Mouse (Mus musculus) R1 (cell line): ENCODE measurements around the gene Slfn8.
"Not testable (repeated sequence)": the region's sequence is repeated elsewhere in the genome, so short reads cannot be mapped to it uniquely, and the experiment has no call there.

ENCODE experiments used
- DNase-seq: peaks from one replicate; pipeline ENCODE4 v3.0.0-alpha.2; 2018; ENCODE audit warnings: low read depth, low spot score

Slfn8 gene

DNA sequence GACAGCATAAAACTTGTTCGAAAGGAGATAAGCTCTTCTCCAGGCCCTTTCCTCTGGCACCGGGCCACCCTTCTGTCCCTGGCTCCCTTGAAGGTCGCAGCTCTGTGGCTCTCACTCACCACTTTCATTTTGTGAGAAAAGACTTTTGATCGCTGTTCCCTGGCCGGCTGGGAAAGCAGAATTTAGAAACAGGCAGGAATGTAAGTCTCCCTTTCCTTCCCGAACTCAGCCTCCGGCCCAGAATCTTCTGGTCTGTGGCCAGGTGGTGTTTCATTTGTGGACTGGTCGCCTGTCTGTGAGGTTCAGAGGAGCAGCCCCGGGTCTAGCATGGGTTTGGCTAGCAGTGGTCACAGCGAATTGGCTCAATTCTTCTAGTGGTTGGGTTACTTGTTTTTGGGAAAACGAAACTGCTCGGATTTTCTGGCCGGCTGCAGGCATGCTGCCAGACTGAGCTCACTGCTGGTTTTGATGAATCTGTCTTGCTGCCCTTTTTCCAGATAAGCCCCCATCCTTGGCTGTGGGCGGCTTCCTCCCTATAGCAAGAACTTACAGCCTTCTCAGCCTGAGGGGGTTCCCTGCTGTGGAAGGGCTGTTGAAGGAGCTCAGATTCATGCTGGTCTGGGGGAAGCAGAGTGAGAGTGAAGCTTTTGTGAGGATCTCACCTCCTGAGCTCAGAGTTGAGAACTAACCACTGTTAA, 29.0 kb downstream of the Slfn8 start, which contains the start of gene Slfn9:
Slfn9 (minus strand) TSS at position 362 of the 698 bp plus-strand sequence.
- DNase-seq = peak; percentile 71

DNA sequence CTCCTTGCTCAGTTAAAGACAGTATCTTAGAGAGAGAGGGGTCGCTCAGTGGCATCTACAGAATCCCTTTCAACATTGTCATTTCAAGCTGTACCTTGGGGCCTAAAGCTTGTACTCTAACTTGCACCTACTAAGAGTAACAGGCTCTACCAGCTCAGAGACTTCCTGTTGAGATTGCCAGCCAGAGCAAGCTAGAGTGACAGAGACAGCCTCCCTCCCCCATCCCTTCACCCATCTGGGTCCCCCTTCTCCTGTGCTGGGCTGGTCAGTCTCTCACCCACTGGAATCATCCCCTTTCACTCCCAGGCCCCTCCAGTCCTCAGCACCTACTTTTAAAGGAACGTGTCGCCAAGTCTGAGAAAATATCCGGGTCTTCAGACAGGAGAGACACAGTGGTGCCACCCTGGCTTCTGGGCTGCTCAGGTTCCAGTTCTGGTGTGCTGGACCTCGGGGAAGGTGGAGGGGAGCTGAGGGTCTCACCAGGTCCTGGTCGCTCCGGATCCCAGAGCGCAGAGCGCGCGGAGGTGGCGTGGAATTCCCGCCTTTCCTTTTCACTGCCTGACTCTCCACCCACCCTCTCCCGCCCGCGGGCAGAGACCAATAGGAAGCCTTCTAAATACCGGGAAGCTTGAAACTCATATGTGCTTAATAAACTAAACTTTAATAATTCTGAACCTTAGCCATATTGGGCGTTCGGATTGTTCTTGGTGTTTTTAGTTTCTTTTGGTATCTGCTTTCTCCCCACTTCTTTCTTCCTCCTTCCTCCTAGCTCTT, 29.8 kb downstream of the Slfn8 start:
- not testable (repeated sequence) for DNase-seq

DNA sequence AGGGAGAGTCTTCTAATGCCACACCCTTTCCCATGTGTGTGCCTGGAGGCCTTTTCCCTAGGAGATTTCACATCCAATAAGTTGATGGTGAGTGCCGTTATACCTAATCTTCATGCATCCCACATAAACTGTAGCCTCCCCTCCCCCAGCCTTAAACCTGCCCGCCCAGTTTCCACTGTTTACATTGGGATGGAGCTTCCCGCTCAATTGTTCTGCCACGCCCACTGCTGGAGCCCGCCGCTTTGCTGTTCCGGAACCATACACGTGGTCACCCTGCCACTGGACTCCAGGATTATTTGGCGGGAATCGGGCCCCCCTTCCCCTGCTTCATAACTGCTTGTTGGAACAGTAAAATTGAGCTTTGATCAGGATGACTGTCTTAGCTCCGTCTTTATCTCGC, 31.3 kb downstream of the Slfn8 start:
- peak; percentile 36 for DNase-seq

DNA sequence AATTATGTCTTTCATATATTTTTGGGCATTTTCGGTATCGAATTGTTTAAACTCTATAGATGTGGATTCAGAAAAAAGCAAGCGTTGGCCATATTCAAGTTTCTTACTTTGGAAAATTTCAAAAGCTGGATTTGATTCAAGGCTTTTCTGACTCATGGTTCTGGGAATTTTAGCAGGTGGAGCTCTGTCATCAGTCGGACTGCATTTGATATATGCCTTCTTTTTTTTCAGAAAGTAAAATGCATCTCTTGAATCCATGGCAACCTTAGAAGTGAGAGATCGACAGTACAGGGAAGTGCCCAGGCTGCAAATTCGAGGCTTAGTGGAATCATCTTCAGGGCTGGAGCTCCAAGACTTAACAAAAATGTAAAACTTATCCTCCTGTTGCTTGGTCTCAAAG, 33.0 kb downstream of the Slfn8 start:
- DNase-seq = no peak

DNA sequence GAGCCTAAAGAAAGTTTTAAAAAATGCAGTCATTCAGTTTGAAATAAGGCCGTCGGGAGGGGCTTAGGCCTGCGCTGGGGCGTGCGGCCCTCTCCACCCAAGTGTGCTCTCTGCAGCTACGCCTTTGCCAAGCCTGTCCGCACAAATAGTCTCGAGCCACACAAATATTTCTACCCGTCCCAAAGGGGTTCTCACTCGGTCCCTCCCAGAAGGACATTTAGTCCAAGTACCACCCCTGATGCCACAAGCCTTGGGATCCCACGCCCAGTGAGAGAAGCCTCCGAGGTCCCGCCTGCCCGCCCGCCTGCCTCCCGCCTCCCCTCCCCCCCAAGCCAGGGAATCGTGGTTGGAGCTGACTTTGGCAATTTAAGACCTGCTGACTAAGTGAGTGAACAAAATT, 37.4 kb downstream of the Slfn8 start:
- no peak for DNase-seq

DNA sequence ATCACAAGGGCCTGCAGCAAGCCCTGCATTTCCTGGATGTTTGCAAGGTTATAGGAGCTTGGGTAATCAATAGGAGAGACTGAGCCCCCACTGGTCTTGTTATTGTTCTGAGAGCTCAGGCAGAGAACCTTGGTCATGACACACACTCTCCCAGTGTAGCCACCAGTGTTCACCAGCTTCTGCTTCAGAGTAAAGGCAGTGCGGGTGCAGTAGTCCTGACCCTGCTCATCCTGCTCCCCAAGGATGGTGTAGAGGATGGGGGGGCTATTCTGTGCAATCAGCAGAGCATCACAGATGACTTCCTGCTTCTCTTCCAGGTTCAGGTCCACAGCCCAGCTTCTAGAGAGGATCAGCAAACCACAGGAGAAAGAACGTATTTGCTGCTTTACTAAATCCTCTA, 38.2 kb downstream of the Slfn8 start:
- DNase-seq = not testable (repeated sequence)

DNA sequence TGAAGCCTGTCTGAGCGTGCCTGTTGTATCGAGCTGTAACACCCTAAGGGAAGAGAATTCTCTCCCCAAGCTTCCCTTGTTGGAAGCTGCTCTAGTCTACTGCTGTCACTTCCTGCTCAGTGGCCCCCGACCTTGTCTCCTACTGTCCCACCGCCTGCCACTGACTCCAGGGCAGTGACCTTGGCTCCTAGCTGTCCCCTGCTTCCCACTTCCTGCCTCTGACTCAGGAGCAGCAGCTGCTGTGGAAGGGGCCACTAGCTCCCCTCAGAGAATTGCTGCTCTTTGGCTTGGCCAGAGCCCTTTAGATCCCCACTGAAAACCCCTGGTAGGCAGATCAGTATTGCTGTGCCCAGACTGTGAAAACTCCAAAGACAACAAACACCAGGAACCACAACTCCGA, 46.7 kb downstream of the Slfn8 start:
- DNase-seq = no peak

DNA sequence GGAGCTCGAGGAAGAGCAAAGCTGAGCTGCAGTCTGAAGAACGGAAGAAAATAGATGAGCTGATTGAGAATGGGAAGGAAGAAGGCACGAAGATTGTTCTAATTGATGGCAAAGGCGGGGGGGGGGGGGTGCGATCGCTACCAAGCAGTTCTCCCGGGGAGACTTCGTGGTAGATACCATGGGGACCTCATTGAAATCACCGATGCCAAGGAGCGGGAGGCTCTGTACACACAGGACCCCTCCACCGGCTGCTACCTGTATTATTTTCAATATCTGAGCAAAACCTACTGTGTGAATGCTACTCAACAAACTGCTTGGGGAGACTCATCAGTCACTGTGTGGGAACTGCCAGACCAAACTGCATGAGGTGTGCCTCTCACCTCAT, 49.0 kb downstream of the Slfn8 start:
- no peak for DNase-seq

DNA sequence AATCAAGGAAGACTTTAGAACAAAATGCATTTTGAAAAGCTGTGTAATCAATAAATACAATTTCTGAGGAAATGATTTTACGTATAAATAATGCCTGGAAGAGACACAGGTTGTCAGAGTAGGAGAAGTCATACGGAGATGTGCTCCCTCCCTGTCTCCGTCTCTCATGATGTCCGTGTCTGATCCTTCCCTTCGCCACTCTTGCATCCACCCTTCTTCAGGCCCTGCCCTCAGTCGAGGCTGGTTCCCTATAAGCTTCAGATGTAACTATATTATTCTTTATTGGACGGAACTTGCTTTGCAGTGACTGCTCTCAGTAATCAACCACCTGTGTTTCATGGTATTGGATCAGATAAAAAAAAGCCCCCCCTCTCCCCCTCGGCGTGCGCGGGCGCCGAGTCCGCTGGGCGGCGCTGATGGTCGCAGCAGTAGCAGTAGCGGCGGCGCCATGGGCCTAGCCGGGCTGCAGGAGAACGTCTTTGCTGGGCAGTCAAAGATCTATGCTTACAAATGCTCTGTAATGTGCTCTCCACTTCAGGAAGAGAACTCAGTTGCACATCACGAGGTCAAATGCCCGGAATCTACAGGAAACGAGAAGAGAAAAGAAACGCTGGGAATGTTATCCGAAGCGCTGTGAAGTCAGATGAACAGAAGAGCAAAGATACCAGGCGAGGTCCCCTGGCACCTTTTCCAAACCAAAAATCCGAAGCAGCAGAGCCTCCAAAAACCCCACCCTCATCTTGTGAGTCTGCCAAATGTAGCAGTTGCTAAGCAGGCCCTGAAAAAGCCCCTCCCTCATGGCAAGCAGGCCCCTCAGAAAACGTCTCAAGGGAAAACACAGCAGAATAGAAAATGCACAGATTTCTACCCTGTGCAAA, 49.7 kb downstream of the Slfn8 start:
- no peak for DNase-seq

DNA sequence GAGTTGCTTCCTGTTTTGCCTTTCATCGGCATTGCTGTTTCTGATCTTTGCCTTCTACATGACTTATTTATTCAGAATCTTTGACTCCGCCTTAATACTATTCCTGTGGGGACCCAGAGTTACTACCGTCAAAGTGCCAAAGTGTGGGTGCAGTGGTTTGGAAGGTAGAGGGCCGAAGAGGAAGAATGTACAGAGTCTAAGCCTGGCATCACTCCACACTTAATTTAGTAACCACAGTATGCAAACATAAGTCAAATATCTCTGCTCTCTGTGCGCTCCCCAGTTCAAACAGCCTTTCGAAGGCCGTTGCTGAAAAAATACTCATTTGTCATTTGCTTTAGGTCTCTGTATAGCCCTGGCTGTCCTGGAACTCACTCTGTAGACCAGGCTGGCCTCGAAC, 58.4 kb downstream of the Slfn8 start:
- no peak for DNase-seq

DNA sequence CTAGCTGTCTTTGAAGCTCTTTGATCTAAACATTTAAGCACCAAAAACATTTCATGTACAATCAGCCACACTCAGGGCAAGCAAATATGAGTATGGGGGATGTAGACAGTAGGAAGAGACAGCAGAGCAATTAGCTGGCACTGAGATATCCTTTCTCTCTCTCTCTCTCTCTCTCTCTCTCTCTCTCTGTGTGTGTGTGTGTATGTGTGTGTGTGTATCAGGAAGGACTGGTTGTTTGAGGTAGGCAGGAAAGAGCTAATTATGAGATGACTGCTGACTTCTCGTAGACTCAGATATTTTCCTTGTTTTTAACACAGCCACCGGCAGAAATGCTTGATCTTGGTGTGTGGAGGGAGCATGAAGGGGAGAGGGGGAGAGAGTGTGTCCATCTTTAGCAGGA, 58.9 kb downstream of the Slfn8 start:
- no peak for DNase-seq

DNA sequence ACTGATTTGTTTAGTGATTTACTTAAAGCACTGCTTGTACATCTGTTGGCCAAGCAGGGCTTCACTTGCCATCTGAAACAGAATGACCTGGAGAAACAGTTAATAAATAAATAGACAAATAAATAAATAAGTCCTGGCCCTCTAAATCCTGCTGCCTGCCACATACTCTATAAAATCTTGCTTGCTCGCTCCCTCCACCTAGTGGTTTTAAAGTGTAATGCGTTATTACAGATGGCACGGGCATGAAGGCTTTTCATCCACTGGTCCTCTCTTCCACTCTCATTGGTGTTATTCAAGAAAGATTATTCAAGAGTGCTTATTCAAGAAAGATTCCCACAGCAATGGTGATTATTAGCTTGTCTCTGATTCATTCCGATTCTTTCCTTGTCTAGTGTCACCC, 61.0 kb downstream of the Slfn8 start:
- DNase-seq = peak; percentile 59

DNA sequence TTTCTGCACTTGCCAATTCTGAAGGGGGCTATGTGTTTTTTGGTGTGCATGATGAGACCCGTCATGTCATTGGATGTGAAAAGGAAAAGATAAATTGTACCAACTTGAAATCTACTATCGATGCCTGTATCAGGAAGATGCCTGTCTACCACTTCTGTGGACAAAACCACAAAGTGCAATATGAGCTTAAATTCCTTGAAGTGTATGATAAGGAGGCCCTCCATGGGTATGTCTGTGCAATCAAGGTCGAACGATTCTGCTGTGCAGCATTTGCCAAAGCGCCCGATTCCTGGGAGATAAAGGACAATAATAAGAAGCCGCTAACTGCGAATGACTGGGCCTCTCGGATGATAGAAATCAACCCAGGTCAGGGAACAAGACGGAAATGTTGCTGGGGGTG, 63.7 kb downstream of the Slfn8 start:
- no peak for DNase-seq

DNA sequence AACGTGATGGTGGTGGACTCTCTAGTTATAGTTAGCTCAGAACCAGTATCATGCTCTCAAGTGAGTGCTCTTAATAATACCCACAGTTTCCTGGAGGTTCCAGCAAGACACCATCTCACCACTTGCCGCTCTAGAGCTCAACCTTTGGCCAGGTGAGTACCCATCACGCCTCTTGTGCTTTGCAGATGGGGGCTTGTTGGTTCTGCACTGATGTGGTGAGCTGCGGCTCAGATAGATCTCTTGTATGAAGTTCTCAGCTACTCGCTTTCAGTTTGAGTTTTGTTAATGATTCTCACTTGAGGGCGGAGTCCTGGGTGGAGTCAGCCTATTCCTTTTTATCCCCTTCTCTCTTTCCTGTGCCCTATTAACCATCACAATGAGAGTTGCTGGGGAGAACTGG, 66.0 kb downstream of the Slfn8 start:
- no peak for DNase-seq

DNA sequence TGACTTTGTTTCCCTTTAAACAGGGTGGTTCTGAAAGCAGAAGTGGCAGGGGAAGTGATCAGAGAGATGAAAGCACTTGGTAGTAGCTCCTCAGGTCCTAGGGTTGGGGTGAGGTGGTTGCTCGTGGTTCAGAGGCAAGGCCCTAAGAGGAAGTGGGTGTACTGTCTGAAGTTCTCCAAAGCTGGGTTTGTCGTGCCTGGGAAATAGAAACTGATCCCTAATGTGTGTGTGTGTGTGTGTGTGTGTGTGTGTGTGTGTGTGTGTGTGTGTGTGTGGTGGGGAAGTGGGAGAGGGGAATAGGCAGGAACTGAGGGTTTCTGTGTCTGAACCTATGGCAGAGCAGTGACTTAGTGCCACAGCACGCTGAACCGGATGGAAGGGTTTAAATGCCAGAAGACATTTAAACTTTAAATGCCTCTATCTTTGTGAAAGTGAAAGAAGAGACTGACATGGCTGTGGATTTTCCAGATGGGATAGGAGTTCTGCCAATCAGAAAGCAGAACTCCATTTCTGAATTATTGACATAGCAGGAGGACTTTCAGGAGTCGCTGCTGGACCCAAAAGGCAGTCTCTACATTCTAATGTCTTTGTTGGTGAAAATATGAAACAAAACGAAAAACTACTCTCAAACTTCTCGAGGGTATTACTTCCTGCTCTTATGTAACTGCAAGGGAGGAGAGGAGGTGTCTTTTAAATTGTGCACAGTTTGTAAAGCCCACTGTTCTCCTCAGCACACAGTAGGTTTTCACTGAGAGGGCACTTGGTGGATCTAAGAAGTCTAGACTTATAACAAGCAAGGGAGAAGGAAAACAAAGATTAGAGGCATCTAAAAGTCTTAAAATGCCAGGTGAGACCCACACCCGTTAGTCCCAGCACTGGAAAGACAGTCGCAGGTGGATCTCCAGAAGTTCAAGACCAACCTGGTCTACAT, 67.7 kb downstream of the Slfn8 start:
- DNase-seq = no peak
